Mouse (Mus musculus) left cerebral cortex, postnatal 36 days (tissue): ENCODE measurements around the gene Gm14226. TPM values are rescaled to one million over a fixed set of nuclear protein-coding genes. Genes with fewer than 3 reads are reported as not detected.
"Not testable (repeated sequence)": the region's sequence is repeated elsewhere in the genome, so short reads cannot be mapped to it uniquely, and the experiment has no call there.

Source experiments
- DNase-seq, 2 experiments: peaks; one replicate each; pipeline ENCODE4 v3.0.0; 2021 to 2022; ENCODE audit warnings: low spot score in 2 of 2, mixed read lengths in 1 of 2
- intact Hi-C: fragments of 180-260 bp; cut with DNase I; formaldehyde crosslinking; loops from one replicate; pipeline ENCODE4 v1.15.1; 2025
- total RNA-seq, 2 experiments: library from RNA; stranded (reverse); gene quantifications; 2 replicates each; pipeline ENCODE4 v1.2.3; 2021

Gene Gm14226
- total RNA-seq, result under 1 TPM; 0.10 to 0.11 TPM

- DNase-seq, intact Hi-C loops: not testable (repeated sequence)
Measured at GRCm38 (mm10) chr2:155018251-155018755, at the start of gene Gm14226. TSS of gene Gm14226 (plus strand) at chr2:155018266.

GRCm38 (mm10) chr2:154969740-154970397, 48.2 kb upstream of the Gm14226 start:
- intact Hi-C loops, DNase-seq: not testable (repeated sequence)

GRCm38 (mm10) chr2:154971919-154972692, 46.0 kb upstream of the Gm14226 start:
- intact Hi-C loops, result loop anchor here (1.0 kb wide), 1 partner anchor 55 kb away; no protein-coding TSS in a partner anchor
- peak in 1 of 2 experiments; percentile 17 for DNase-seq

- intact Hi-C loops, result no loop called here
- DNase-seq, result no peak
Measured at GRCm38 (mm10) chr2:154972981-154973380, 45.1 kb upstream of the Gm14226 start.

- no peak for DNase-seq
- intact Hi-C loops, result no loop called here
Measured at GRCm38 (mm10) chr2:154986609-154987008, 31.5 kb upstream of the Gm14226 start.

GRCm38 (mm10) chr2:154991411-154991810, 26.7 kb upstream of the Gm14226 start:
- DNase-seq, result no peak
- intact Hi-C loops, result no loop called here

GRCm38 (mm10) chr2:154992083-154992482, 26.0 kb upstream of the Gm14226 start:
- no peak for DNase-seq
- intact Hi-C loops, result no loop called here

- DNase-seq, result no peak
- intact Hi-C loops, result loop anchor here (5.0 kb wide), 1 partner anchor 53 kb away; no protein-coding TSS in a partner anchor
Measured at GRCm38 (mm10) chr2:155005491-155005890, 12.6 kb upstream of the Gm14226 start.

GRCm38 (mm10) chr2:155011086-155011656, 6.9 kb upstream of the Gm14226 start:
- DNase-seq, result no peak
- intact Hi-C loops, result no loop called here

- intact Hi-C loops, result no loop called here
- no peak for DNase-seq
Measured at GRCm38 (mm10) chr2:155012991-155013390, 5.1 kb upstream of the Gm14226 start.

GRCm38 (mm10) chr2:155016751-155017150, 1.3 kb upstream of the Gm14226 start:
- intact Hi-C loops, DNase-seq: not testable (repeated sequence)

- intact Hi-C loops, result no loop called here
- peak; percentile 54 to 68 for DNase-seq
Measured at GRCm38 (mm10) chr2:155018762-155019641, 936 bp downstream of the Gm14226 start.

- peak; percentile 76 to 86 for DNase-seq
- intact Hi-C loops, result no loop called here
Measured at GRCm38 (mm10) chr2:155019673-155020072, 1.6 kb downstream of the Gm14226 start.

- DNase-seq, intact Hi-C loops: not testable (repeated sequence)
Measured at GRCm38 (mm10) chr2:155020247-155020826, 2.3 kb downstream of the Gm14226 start.

- no peak for DNase-seq
- intact Hi-C loops, result loop anchor here (1.0 kb wide), 1 partner anchor 17 kb away; no protein-coding TSS in a partner anchor
Measured at GRCm38 (mm10) chr2:155030831-155031230, 12.8 kb downstream of the Gm14226 start.

GRCm38 (mm10) chr2:155032938-155033710, 15.1 kb downstream of the Gm14226 start:
- intact Hi-C loops, result no loop called here
- DNase-seq, result no peak

- DNase-seq, result no peak
- intact Hi-C loops, result no loop called here
Measured at GRCm38 (mm10) chr2:155039956-155040355, 21.9 kb downstream of the Gm14226 start.

- intact Hi-C loops, result no loop called here
- no peak for DNase-seq
Measured at GRCm38 (mm10) chr2:155044542-155044941, 26.5 kb downstream of the Gm14226 start.
